Mouse (Mus musculus): ENCODE results near the gene Pask. TPM values are rescaled to one million over a fixed set of nuclear protein-coding genes. Genes with fewer than 3 reads are reported as not detected.

Pask gene
- 0.24 and 0.40 TPM in 2 replicates for polyA plus RNA-seq (2021; fragmentation: Nextera tagmentation)
- long read RNA-seq, experiment 1, partial matches to known transcripts, result 0 of 8 reads
- long read RNA-seq, experiment 1, other reads (novel, unspliced or antisense), result 8 of 8 reads
- long read RNA-seq, experiment 2, result 0 reads

DNA sequence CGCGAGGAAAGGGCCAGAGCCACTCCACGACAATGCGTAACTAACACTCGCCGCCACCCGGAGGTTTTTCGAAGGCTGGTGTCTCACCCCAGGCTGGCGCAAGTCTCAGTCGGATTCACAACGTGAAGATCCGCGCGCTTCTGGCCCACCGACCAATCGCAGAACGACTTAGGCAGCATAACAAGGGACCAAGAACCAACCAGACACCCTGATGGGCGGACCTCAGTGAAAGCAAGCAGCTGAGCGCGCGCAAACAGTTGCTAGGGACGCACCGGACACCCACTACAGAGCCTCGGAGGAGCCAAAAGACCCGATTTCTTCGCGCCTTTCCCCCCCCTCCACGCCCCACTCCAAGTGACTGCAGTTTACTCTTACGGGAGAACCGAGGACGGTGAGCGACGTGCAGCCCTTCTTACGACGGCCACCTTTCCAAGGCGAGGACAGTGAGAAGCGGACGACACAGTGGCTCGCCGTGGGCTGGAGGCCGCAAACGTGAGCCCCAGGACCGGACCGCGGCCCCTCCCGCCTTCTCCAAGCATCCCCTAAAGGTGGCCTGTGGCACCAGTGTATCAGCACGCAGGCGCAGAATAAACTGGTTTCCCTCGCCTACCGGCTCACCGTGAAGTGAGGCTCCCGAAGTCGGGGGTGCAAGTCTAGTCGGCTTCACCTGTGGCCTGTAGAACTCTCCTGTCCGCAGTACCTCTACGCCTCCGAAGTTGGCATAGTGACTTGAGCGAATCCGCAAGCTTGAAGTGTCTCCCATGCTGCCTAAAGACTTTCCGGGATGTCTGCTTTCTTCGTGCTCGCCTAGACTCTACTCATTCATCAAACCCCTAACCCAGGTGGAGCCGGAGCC, at the start of gene Pask, which contains the start of gene Ppp1r7:
TSS of gene Pask (minus strand) at position 835 of the 856 bp plus-strand sequence.
TSS of gene Ppp1r7 (plus strand) at position 207 of the 856 bp plus-strand sequence.

DNA sequence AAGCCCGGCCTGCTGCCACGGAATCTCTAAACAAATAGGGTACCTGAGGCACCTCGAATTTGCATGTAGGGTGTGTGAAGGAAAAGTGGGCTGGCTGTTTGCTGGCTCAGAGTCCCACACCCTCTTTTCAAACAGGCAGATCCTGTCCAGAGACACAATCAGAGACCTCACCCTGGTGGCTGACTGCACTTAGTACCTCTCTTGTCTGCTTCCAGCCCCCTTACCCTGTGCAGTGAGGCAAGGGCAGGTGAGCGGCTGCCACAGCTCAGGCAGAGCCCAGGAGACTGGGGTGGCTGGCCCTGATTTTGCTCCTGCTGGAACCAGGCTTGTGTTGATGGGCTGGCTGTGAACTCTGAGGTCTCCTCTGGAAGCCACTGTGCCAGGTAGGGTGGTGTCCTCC, 30.4 kb upstream of the Pask start, which contains the start of gene Ano7:
TSS of gene Ano7 (plus strand) at position 266 of the 400 bp plus-strand sequence.

DNA sequence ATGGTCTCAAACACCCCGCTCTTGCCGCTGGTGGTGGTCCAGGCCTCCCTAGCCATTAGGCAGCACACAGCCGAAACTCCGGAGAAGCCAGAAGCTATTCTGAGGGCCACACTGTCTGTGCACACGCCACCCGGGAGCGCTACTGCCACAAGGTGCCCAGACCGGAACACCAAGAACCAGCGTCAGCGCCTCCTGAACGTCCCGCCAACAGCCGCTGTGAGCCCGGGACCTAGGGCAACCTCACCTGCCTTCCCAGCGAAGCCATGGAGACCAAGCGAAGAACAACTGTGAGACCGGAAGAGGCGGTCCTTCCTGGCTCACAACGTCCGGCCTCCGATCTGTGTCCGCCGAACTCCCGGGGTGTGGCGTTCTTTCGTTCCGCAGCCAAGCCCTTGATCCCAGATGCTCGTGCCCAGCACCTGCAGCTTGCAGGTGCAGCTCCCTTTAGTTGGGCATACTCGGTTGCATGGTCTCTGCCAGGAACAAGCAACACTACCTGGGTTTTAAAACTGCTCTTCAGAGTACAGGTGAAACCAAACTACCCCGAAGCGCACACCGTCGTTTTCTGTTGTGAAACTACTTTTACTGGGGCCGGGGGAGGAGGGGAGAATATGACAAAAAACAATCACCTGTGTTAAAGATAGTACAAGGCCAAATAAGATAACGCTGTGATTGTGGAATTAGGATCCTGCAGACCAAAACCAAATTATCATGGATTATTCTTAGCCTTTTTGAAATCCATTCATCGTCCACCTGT, 37.5 kb downstream of the Pask start, which contains the start of gene Mterf4:
TSS of gene Mterf4 (minus strand) at position 335 of the 757 bp plus-strand sequence.

Other genes with a start within 250 kb of the Pask start
- 203 and 209 TPM in 2 replicates for gene Kif1a, start 241.5 kb downstream of the Pask start, polyA plus RNA-seq (2021; fragmentation: Nextera tagmentation)
- gene Agxt, start 208.2 kb downstream of the Pask start, polyA plus RNA-seq (2021; fragmentation: Nextera tagmentation), result not detected in 2 replicates
- 0.06 TPM in 1 of 2 replicates, not detected in the other for gene 2310007B03Rik, start 182.5 kb downstream of the Pask start, polyA plus RNA-seq (2021; fragmentation: Nextera tagmentation)
- gene Crocc2, start 174.8 kb downstream of the Pask start, polyA plus RNA-seq (2021; fragmentation: Nextera tagmentation), result 0.01 TPM in 1 of 2 replicates, not detected in the other
- gene Sned1, start 107.6 kb downstream of the Pask start, polyA plus RNA-seq (2021; fragmentation: Nextera tagmentation), result 1.4 and 2.1 TPM in 2 replicates
- 16.0 and 16.1 TPM in 2 replicates for gene Mterf4, start 37.6 kb downstream of the Pask start, polyA plus RNA-seq (2021; fragmentation: Nextera tagmentation)
- 43.6 and 60.3 TPM in 2 replicates for gene Ppp1r7, start 628 bp downstream of the Pask start, polyA plus RNA-seq (2021; fragmentation: Nextera tagmentation)
- 0.11 TPM in 1 of 2 replicates, not detected in the other for gene Ano7, start 30.4 kb upstream of the Pask start, polyA plus RNA-seq (2021; fragmentation: Nextera tagmentation)
- 50.0 and 62.5 TPM in 2 replicates for gene Hdlbp, start 135.3 kb upstream of the Pask start, polyA plus RNA-seq (2021; fragmentation: Nextera tagmentation)
- 3.8 and 3.9 TPM in 2 replicates for gene Farp2, start 168.6 kb upstream of the Pask start, polyA plus RNA-seq (2021; fragmentation: Nextera tagmentation)